Mouse (Mus musculus) adrenal gland, adult (tissue): ENCODE measurements around the gene Epyc.
"Not testable (repeated sequence)": the region's sequence is repeated elsewhere in the genome, so short reads cannot be mapped to it uniquely, and the experiment has no call there.

Experiments used
- DNase-seq, 2 experiments: peaks; one replicate each; pipeline ENCODE4 v3.0.0; 2022 to 2023; ENCODE audit warnings: low spot score in 1 of 2; ENCODE audit not compliant: inconsistent age in 2 of 2

Epyc gene

GRCm38 (mm10) chr10:97712687-97713086 lies 68.8 kb downstream of the Epyc start:
- peak in 1 of 2 experiments; percentile 65 for DNase-seq

GRCm38 (mm10) chr10:97714584-97714983 lies 70.7 kb downstream of the Epyc start:
- DNase-seq: no peak

GRCm38 (mm10) chr10:97715289-97715906 lies 71.5 kb downstream of the Epyc start:
- no peak for DNase-seq

- no peak for DNase-seq
These were observed 73.4 kb downstream of the Epyc start for GRCm38 (mm10) chr10:97717233-97717632.

GRCm38 (mm10) chr10:97718021-97718420 lies 74.2 kb downstream of the Epyc start:
- DNase-seq: no peak

GRCm38 (mm10) chr10:97720625-97721024 lies 76.8 kb downstream of the Epyc start:
- DNase-seq: no peak

GRCm38 (mm10) chr10:97722709-97723108 lies 78.8 kb downstream of the Epyc start:
- no peak for DNase-seq

- no peak for DNase-seq
These were observed 82.1 kb downstream of the Epyc start for GRCm38 (mm10) chr10:97725929-97726328.

GRCm38 (mm10) chr10:97726655-97727054 lies 82.8 kb downstream of the Epyc start, which contains the start of gene C030005K15Rik:
C030005K15Rik (minus strand) TSS chr10:97726755.
- DNase-seq: not testable (repeated sequence)
